Mouse (Mus musculus) olfactory bulb, adult 2 months (tissue): ENCODE measurements around the gene Phf7. TPM values are rescaled to one million over a fixed set of nuclear protein-coding genes. Genes with fewer than 3 reads are reported as not detected.

Source experiments
- H3K27ac ChIP-seq: fragments of 200-500 bp; 2 replicates; pipeline ENCODE4 v1.5.1; 2012; ENCODE audit warnings: low read depth, low read length; ENCODE audit not compliant: insufficient read depth
- H3K4me1 ChIP-seq: fragments of 200-500 bp; 2 replicates; pipeline ENCODE4 v1.6.1; 2012; ENCODE audit warnings: low read length; ENCODE audit not compliant: control insufficient read depth, insufficient read depth
- H3K4me3 ChIP-seq: fragments of 200-500 bp; 2 replicates; pipeline ENCODE4 v1.5.1; 2012; ENCODE audit warnings: mild to moderate bottlenecking, low read depth, low read length, moderate library complexity; ENCODE audit not compliant: insufficient read depth
- CTCF ChIP-seq: fragments of 200-500 bp; IDR thresholded peaks from 2 replicates; pipeline ENCODE4 v1.5.1; 2012; ENCODE audit warnings: low read depth, mild to moderate bottlenecking, low read length, moderate library complexity; ENCODE audit not compliant: insufficient read depth
- POLR2A ChIP-seq: fragments of 200-500 bp; IDR thresholded peaks from 2 replicates; pipeline ENCODE4 v1.6.1; 2012; ENCODE audit warnings: mild to moderate bottlenecking, low read depth, low read length, moderate library complexity; ENCODE audit not compliant: insufficient read depth
- WGBS: fragments of 180-500 bp; shearing (Covaris S2); methylation state at CpG from one replicate; pipeline ENCODE4 v1.1.7; 2018; 5-methylcytosine and 5-hydroxymethylcytosine counted together
- polyA plus RNA-seq: library from polyadenylated mRNA; stranded (reverse); fragments of >200 nt; gene quantifications from 2 replicates; pipeline ENCODE4 v1.2.4, GENCODE M21; 2012; ENCODE audit warnings: low replicate concordance; ENCODE audit not compliant: missing spikeins, insufficient read depth, insufficient read length

Phf7 gene
- polyA plus RNA-seq, 1 experiment = not detected

DNA sequence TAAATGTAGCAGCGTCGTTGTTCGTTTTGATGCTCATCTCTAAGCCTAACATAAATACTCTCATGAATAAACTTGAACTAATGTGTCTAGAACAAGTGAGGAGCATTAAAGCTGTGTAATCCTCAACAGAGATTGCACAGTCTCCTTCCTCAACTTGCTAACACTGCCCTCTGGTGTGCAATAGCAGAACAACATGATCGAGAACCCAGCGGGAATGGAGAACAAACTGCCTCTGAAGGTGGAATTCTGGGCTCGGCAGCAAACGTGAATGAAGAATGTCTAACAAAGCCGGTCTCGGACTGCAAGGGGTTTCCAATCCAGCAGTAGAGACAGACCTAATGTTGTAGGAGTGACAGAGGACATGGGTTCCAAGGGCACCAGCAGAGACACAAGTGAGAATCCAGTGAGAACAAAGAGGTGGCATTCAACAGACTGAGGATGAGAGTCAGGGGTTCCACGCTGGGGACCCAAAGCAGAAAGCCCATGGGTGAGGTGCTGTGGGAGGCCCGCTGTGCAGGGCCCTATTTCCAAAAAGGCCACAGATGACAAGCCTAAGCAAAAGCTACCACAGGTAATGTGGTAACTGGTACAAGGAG, 17.0 kb downstream of the Phf7 start:
- TF ChIP-seq POLR2A (no peak), CTCF (no peak)
- Histone ChIP-seq H3K4me1 (peaks cover 12% of the 10 kb centered on the region), H3K27ac (no peak overlapping the region), H3K4me3 (no peak overlapping the region)
- WGBS = 10% methylated on average over 11 of the region's 11 CpGs

DNA sequence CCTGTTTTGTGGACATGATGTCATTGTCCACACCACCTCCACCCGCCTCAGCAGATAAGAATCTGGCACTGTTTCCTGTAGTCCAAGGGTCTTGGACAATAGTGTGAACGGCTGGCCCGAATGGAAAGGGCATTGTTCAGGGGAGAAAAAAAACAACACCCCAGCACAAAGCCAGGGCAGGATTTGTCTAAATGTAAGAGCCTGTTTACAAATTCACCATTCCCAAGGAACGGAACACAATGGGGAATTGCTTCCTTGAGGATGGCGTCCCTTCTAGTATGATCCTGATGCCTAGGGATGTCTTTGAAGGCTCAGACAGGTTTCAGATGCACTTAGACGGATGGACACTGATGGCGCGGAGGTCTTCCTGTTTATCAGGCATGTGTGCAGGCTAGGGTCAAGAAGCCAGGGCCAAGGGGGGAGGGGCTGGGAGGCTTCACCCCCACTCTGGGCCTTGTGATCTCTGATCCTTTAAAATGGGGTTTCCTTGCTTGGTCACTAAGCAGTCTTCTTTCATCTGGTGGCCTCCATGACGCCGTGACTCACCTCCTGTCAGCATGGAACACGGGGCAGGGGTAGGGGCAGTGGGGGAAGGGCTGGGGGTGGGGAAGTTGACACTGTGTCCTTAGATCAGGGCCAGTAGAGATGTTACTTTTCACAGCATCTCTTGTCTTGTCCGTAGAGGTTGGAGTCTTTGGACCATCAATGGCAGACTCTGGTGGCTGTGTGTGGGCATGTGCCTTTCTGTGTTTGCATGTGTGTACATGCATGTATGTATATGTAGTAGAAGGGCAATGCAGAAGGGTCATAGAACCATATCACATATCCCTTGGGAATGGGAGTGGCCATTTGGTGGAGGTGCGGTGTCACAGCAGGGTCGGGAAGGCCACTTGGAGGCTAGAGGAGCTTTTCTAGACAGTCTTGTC, 17.8 kb downstream of the Phf7 start:
- Histone ChIP-seq H3K4me1 (peaks cover 18% of the 10 kb centered on the region), H3K27ac (no peak overlapping the region), H3K4me3 (no peak overlapping the region)
- 85% methylated on average over 14 of the region's 14 CpGs for WGBS
- no peak for TF ChIP-seq CTCF

DNA sequence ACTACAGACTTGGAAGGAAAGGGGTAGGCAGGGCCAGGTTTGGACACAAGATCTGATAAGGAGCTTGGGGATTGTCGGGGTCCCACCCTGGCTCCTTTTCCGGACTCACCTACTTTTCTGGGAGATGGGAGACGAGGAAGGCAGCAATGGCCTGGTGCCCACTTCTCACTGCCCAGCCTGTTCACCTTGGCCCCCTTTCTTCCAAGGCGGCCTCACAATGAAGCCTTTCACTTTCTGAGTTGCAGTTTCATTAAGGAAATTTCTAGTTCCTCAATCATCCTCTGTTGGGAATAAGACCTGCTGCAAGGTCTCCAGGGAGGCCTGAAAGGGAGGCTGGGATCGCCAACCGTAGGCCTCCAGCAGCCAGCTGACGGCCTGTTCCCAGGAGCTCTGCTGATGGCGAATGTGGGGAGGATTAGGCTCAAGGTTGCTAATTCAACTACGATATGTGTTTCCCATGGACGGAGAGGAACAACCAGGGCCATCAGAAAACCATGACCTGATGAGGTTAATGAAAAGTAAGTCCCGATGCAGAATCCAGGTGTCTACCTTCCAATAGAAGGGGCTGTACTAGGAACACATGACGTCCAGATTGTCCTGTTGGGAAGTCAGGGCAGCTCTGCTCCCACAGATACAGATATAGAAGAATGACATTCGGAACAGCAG, 18.6 kb downstream of the Phf7 start:
- no peak overlapping the region for H3K4me3 ChIP-seq
- peaks cover 25% of the 10 kb centered on the region for H3K4me1 ChIP-seq
- 78% methylated on average over 13 of the region's 13 CpGs for WGBS
- TF ChIP-seq POLR2A (no peak), CTCF (no peak)
- H3K27ac ChIP-seq = no peak overlapping the region

GRCm38 (mm10) chr14:31230442-31230841, 20.7 kb downstream of the Phf7 start:
- peaks cover 35% of the 10 kb centered on the region for H3K4me1 ChIP-seq
- no peak overlapping the region for H3K27ac ChIP-seq
- no peak overlapping the region for H3K4me3 ChIP-seq
- TF ChIP-seq POLR2A = no peak
- TF ChIP-seq CTCF = no peak
- WGBS = 46% methylated on average over 8 of the region's 8 CpGs

DNA sequence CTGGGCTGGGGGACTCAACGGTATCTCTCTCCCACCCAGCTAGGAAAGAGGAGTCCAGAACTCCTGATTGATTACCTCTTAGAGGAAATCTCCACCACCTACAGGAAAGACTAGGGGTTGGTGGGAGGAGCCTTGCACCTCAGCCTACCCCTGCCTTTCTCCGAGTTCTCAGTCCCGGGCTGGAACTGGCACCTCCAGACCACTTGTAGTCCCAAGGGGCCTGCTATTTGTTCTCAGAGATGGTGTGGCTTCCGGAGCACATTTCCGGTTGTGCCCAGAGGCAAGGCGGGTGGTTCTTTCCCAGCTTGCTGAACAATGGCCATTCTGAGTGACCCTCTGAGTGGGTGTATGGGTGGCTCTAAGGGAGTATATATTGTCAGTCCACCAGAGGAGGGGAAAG, 22.9 kb downstream of the Phf7 start:
- Histone ChIP-seq H3K27ac (no peak overlapping the region), H3K4me1 (peaks cover 34% of the 10 kb centered on the region), H3K4me3 (no peak overlapping the region)
- 81% methylated on average over 6 of the region's 6 CpGs for WGBS
- TF ChIP-seq POLR2A (no peak), CTCF (no peak)

DNA sequence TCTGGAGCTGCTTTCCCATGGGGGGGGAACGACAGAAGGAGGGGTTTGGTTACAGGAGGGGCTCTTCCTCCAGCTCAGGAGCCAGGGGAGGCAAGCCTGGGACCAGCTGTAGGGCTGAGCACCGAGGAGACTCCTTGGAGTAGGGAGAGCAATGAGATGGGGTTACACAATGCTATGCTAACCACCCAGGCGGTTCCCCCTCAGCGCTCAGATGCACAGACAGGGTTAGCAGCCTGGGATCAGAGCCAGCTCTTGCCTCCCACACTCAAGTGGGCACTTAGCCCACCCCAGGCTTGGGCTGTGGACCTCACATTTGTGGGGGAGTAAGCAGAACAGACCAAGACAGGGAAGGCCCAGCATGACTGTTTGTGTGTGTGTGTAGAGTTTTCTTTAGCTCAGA, 24.1 kb downstream of the Phf7 start:
- 22% methylated on average over 4 of the region's 4 CpGs for WGBS
- TF ChIP-seq POLR2A (no peak), CTCF (no peak)
- no peak overlapping the region for H3K4me3 ChIP-seq
- no peak overlapping the region for H3K27ac ChIP-seq
- peaks cover 34% of the 10 kb centered on the region for H3K4me1 ChIP-seq

GRCm38 (mm10) chr14:31217666-31218065, 33.5 kb downstream of the Phf7 start, which contains the start of gene Sema3g:
Sema3g (plus strand) TSS chr14:31217860.
- no peak for TF ChIP-seq POLR2A
- TF ChIP-seq CTCF = no peak
- Histone ChIP-seq H3K4me3 (no peak within 1 kb of the TSS), H3K4me1 (peaks cover 9% of the 10 kb centered on the region), H3K27ac (no peak within 1 kb of the TSS)
- WGBS = 44% methylated on average over 11 of the region's 11 CpGs

GRCm38 (mm10) chr14:31216846-31217245, 34.3 kb downstream of the Phf7 start, which contains the start of gene Nisch:
Nisch (minus strand) TSS chr14:31216946.
- Histone ChIP-seq H3K4me3 (no peak within 1 kb of the TSS), H3K27ac (no peak within 1 kb of the TSS), H3K4me1 (peaks cover 9% of the 10 kb centered on the region)
- 87% methylated on average over 2 of the region's 2 CpGs for WGBS
- TF ChIP-seq CTCF (no peak), POLR2A (no peak)

DNA sequence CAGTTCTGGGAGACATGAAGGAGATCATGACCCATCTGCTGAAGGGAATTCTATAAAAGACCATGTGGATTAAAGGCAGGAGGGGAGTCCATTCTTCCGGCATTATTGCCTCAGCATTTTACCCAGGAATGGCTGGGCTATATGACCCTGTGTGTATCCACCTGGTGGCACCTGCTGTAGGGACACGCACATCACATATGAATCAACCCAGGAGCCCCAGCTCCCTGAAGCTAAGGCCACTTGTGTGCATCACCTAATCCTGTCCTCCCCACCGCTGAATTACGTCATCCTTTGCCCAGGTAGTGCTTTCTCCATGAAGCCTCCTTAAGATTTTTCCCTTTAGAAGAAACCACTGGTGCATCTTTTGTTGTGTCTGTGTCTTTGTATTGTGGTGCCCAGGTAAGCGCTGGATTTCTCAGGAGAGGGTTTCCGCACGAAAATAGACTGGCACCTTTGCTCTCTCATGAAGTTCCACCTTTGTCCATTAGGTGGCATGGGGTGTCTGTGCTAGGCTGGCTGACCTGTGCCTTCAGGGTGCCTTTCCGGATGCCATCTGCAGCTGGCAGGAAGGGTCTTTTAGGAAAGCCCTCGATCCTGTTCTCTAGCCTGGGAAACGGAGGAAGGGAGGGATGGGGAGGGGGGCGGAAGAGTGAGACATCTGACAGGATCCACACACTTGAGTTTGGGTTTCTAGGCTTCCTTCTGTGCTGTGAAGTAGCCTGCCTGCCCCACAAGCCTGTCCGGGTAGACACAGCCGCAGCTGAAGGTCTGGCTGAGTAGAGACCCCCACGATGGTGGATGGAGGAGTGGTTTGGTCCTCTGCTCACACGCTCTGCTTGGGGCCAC, 35.7 kb downstream of the Phf7 start:
- Histone ChIP-seq H3K4me3 (no peak overlapping the region), H3K27ac (no peak overlapping the region), H3K4me1 (peaks cover 9% of the 10 kb centered on the region)
- TF ChIP-seq POLR2A = no peak
- peak; percentile 72 for TF ChIP-seq CTCF
- WGBS = 31% methylated on average over 15 of the region's 15 CpGs
